Mouse (Mus musculus) urinary bladder, adult 18-20 months (tissue): ENCODE measurements around the gene Atp10b.
"Not testable (repeated sequence)": the region's sequence is repeated elsewhere in the genome, so short reads cannot be mapped to it uniquely, and the experiment has no call there.

Source experiments
- DNase-seq, 2 experiments: peaks; one replicate each; pipeline ENCODE4 v3.0.0; 2022; ENCODE audit warnings: low spot score in 2 of 2, mixed read lengths in 2 of 2

The Atp10b gene

DNA sequence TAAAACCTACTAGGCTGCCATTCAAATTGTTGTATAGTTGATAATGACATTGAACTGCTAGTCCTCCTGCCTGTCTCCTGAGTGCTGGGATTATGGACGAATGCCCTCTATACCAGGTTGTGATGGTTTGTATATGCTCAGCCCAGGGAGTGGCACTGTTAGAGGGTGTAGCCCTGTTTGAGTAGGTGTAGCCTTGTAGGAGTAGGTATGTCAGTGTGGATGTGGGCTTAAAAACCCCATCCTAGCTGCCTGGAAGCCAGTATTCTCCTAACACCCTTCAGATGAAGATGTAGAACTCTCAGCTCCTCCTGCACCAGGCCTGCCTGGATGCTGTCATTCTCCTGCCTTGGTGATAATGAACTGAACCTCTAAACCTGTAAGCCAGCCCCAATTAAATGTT is at the start of gene Atp10b:
Gene Atp10b (plus strand): TSS at position 301 of the 400 bp plus-strand sequence.
- no peak for DNase-seq

DNA sequence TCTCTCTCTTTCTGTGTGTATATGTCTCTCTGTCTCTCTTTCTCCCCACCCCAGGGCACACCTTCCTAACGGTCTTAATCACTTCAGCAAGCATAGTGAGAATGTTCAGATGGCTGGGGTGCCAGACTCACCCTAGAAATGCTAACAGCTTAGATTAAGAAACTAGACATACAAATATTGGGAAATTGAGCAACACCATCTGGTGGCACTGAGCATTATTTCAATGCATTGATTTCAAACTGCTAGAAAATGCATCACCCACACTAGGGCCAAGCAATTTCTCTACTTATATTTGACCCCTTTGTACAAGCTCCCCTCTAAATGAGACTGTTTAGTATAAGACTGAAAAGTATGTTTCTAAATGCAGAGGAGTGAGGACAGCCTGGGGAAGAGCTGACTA is 48.3 kb upstream of the Atp10b start:
- no peak for DNase-seq

DNA sequence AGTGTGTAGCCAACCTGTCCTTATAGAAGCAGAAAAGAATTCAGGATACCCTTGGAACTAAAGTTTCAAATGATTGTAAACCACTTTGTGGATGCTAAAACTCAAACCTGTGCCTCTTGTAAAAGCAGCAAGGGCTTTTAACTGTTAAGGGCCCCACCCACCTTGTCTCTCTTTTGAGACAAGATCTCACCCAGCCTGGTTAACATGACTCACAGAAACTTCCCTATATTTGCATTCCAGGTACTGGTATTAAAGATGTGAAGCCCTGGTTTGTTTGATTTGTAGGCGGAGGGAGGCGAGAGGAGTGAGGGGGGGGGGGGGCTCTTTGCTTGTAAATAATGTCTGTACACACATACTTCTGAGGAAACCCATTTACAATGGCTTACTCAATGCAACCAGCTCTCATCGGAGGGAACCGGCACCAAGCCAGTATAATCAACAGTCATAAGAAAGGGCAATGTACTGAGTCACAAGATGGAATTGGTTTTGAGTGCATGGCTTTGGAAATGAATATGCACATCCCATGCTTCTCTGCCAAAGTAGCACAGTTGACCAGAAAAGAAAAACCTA is 23.7 kb upstream of the Atp10b start:
- DNase-seq, result peak; percentile 14 to 37

DNA sequence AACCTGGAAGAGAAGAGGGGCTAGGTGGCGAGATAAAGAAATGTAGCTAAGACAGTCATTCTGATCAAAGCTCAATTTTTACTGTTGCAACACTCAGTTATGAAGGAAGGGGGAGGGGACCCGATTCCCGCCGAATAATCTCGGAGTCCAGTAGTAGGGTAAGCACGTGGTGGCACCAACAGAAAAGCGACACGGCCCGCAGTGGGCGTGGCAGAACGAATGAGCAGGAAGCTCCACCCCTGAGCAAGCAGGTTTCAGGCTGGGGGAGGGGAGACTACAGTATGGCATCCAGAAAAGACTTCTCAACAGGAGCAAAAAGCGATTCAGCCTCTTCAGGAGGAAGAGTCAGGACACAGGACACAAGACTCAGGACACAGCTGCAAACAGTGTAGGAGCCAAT is 23.1 kb upstream of the Atp10b start:
- not testable (repeated sequence) for DNase-seq

DNA sequence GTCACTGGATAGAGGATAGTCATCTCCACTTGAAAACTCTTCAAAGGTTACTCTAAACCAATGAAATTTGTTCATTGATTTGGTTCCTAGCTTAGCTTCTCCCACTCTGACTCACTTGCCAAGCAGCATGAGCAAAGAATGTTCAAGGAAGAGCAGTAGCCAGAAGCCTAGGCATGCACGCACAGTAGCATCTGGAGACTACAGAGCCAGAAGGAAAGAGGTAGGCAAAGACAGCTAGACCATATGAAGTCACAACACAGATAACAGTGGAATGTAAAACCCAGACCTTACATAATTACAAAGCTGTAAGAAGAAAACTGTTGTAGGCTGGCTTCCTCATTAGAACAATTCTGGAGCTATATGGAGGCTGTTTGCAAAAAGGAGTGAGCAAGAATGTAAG is 8.4 kb upstream of the Atp10b start:
- DNase-seq, result no peak

DNA sequence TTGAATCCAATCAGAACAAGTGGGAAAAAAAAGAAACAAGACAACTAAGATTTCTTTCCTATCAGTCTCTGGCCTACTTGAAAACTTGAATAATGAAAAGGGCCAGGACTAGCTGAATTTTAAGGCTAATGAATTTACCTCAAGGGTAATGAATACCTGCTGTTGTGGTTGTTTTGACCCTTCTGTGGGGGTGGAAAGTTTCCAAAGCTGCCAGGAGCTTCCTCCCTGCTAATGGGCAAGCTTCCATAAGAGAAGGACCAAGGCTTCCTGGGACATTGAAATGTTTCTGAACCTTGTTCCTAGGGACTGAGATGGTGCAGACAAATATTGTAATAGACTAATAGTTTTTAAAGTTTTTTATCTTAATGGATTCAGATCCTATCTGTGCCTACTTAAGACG is 6.9 kb upstream of the Atp10b start:
- DNase-seq, result no peak

DNA sequence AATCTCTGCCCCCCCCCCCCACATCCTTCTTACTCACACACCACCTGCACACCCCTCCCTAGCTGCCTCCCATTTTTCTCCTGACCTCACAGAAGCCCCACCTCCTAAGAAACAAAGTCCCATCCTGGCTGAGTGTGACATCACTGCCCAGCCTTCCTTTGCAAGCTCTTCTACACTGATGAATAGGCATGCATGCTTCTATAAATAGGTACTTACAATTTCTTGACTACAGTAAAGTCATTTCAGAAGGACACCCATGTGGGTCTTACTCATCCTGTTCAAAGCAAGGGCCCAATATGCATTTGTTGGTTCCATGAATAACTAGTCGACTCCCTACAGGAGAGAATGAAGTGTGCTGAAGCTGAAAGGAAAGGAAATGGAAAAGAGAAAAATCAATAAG is 5.5 kb upstream of the Atp10b start:
- DNase-seq, result no peak

DNA sequence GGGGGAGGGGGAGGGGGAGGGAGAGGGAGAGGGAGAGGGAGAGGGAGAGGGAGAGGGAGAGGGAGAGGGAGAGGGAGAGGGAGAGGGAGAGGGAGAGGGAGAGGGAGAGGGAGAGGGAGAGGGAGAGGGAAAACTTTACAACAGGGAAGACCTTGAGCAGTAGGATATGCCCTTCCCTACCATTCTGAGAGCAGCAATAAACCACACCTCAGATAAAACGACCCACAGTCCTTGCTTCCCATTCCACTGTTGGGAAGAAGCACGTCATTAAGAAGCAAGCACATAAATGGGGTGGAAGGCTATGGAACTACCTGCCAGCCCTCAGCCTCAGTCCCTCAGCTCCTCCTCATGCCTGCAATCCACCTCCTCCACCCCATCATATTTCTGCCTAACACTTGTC is 4.8 kb upstream of the Atp10b start:
- not testable (repeated sequence) for DNase-seq

DNA sequence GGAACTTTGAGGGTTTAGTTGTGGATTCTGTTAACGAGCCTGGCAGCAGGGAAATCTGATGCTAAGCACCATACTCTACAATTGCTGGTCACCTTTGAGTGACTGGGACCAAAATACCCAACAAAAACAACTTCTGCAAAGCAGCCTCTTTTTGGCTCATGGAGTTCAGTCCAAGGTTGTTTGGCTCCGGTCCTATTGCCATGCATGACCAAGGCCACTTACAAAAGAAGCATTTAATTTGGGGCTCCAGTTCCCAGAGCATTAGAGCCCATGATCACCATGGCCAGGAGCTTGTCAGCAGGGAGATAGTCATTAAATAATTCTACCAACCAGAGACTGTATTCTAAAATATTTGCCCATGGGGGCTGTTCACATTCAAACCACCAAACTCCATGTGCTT is 2.3 kb upstream of the Atp10b start:
- DNase-seq, result no peak

DNA sequence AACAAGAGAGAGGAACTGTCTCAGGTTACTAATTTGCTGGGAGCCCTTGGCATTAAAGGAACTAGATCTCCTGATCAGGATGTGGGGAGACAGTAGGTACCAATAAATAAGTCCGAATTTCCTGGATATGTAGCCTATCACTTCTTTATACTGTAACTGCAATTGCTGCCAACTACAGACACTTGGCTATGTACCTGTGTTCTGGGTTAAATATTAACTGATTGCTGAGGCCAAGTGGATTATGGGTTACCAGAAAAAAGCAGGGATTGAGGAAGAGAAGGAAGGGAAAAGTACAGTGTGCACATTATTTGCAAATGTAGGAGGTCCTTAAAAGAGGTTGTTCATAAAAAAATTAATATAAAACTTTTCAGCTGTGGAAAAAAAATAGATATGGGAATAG is 1.3 kb upstream of the Atp10b start:
- no peak for DNase-seq

DNA sequence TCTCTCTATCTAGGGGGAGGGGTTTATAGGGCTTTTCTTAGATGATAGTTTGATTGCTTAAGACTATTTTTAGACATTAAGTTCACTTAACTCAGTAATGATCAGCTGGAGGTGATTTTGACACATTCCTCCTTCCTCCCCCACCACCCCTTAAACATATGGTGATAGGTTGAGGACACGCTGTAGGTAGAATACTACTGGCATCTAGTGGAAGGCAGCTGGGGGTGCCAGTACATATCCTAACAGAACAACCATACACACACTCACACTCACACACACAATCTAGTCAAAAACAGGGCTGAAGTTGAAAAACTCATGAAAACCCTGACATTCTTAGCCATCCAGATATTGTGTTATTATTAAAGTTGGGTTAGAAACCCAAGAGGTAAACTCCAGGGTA is 5.3 kb downstream of the Atp10b start:
- no peak for DNase-seq

DNA sequence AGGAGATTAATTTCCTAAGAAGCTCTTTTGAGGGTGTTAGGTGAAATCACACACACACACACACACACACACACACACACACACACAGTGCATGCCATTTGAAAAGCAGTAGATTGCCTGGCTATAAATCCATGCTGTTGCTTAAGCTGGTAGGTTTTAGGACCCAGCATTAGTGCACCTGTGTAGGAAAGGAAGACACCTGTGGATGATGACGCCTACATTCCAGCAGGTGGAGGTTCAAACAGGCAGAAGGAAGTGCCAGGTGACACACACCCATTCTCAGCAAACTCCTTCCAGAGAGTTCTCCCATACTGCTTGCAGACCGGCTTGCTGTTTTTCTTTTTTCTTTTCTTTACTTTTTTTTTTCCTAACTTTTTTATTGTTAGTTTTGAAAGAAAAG is 5.7 kb downstream of the Atp10b start:
- no peak for DNase-seq

DNA sequence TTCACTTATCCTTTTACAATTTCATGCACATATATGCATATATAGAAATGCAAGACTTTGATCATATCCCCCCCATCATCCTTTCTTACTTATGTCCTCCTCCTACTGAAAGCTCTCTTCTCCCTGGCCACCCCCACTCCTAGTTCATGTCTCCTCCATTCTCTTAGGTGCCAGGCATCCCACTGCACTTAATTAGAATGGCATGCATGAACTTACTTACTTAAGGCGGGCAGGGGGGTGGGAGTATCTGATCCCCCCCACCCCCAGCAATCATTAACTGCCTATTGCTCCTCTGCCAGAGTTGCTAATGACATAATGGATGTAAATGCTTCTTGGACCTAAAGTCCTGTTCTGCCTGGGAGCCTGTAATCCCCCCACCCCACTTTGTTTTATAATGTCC is 9.1 kb downstream of the Atp10b start:
- no peak for DNase-seq

DNA sequence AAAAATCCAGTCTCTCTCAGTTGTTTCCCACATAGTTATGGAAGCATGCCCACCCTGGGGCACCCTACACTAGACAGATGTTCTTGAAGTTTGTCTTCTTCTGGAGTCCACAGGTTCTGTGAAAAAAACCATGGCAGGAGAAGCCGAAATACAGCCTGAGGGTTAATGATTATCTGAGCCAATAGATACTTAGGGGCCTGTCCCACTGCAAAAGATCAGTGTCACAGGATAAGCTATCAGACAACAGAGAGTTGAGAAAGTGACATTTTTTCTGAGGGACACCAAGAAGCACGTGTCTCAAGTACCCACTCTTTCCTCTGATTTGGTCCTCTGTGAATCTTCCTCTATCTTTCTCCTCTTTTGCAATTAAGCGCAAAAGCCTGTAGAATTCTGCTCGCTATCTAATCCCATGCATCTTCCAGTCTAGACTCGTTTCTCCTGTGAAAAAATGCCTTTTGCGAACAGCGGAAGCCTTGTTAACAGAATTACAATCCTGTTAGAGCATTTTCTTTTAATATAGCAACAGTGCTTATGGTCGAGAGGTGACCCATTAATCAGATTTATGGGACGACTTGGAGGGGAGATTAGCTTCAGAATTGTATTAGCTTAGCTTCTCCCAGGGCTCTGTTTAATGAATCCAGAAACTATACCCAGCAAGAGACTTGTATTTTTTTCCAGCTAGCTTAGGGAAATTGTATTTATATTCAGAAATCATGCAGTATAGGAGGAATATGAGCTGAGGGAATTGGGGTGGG is 10.7 kb downstream of the Atp10b start:
- DNase-seq, result no peak

DNA sequence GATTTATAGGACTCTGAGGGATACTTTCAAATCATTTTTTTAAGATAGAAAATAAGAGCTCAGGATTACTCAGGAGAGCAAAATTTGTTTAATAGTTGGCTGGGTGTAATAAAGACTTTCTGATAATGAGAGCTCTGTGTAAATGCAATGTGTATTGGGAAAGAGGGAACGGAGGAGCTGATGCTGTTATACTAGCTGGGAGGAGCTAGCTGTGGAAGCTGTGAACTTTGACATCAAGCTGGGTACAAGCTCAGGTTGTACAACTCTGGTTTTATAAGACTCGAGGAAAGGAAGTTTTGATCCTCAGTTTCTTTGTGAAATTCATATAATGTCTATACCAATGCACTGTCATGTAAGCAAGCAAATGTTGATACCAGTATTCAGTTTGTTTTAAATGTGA is 20.9 kb downstream of the Atp10b start:
- no peak for DNase-seq

DNA sequence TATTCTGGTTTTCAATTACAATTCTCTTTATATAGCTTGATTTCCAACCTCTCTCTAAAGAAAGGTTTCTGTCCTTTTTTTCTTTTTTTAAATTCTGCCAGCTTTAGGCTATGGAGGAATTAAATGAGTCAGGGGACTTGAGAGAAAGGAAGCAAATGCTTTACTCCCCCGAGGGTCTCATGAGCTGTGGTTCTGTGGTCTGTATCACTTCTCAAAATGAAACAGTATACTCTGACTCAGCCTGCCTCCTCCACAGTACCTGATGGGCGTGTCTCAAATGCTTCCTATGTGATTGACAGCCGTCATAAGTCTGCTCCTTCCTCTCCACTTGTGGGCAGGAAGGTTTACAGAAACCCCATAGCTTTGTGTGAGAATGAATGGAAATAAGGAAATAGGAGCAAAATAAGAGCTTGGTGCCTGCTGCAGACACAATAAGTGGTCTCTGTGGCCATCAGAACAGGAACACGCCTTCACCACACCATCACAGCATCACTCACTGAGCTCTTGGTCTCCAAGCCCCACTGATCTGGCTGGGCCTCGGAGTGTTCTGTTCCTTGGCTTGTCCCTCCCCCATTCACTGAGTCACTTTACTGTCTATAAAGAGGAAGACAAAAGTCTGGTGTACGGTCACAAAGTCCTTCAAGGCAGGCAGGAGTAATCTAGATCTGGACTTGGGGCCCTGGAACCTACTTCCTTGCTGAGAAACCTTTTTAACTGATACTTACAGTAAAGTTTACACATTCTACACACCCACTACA is 24.9 kb downstream of the Atp10b start:
- no peak for DNase-seq

DNA sequence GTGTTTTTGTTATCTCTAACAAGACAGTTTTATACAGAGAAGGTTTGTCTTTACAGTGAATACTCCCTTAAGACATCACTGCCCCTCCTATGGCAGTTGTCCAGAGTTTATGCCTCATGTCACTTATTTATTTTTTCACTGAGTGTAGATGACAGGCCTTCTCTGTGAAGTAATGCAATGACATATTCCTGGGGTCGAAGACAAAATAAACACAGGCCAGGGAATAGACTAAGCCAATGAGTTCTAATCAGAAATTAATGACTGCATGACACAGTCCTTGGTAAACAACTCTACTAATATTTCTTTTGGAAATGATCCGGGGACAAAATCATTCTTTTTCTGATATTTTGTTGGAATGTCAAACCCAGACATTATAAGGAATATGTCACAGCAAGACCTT is 32.7 kb downstream of the Atp10b start:
- DNase-seq, result no peak

DNA sequence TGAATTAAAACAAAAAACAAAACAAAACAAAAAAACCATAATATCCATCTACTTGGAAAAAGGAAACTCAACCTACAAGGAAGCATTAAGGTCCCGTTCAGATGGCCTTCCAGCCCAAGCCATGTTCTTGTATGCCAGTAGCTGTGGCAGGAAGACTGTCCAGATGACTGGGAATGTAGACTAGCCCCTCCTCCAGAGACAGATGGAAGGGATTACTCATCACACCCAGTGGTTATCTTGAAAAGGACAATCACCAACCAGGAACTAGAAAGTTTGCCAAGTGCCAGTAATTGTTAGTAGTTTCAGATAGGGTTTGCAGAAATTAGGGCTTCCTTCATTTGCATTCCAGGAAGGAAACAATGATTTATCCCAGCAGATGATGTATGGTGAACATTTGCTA is 33.1 kb downstream of the Atp10b start:
- no peak for DNase-seq

DNA sequence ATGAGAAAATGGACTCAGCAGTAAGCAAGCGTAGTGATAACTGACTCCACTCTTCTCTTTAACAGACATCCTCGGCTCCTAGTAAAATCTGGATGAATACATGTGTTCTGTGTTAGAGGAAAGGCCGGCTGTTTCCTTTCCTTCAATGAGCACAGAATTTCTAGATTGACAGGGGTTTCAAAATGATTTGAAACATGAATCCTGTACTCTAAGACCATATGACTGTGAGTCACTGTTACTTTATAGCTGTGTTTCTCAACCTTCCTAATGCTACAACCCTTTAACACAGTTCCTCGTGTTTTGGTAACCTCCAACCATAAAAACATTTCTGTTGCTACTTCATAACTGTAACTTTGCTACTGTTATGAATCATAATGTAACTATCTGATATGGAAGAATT is 33.8 kb downstream of the Atp10b start:
- DNase-seq, result no peak

DNA sequence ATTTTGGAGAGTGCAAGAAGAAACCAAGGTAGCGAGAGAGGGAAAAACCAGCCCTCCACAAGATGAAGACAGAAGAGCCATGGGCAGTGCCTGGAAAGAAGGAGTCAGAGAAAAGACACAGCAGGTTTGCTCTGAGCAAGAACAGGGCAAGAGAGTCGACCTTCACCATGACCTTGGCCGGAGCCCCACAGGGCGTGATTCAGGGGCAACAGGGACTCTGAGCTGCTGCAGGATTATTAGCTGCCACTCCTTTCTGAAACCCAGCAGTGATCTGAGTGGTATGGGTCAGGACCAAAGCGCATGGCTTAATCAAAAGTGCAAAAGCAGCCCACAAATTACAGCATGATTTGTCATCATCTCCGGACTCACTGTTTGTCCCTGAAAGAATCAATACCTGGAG is 36.6 kb downstream of the Atp10b start:
- DNase-seq, result no peak

DNA sequence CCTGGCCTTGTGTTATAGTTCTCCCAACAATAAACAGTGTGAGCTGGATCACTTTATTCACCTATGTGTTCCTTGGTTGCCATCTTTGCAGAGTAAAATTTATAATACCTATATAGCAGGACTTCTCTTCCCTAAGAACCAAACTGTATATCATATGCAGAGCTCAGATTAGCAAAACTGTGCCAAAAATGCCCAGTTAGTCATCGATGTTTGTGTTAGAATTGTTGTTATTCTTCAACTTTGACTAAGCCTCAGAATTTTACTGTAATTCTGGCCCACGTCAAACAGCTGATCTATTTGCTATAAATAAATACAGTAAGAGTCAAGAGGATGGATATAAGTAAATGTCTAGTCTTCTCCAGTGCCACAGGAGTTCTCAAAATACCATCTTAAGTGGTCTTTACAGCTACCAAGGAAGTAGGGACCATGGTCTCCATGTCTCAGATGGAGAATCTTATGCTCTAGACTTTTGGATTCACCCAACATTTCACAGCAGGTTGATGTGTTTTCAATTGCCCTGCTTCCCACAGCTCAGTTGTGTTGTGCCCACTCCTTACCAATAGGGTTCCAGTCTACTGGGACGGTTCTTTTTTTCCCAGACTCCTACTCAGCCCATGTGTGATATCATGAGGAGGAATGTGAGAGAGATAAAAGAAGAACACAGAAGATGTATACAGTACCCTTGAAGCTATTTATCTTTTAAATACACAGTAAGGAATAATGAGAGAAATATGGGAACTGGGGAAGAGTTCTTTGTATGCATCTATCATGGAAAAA is 40.3 kb downstream of the Atp10b start:
- no peak for DNase-seq

DNA sequence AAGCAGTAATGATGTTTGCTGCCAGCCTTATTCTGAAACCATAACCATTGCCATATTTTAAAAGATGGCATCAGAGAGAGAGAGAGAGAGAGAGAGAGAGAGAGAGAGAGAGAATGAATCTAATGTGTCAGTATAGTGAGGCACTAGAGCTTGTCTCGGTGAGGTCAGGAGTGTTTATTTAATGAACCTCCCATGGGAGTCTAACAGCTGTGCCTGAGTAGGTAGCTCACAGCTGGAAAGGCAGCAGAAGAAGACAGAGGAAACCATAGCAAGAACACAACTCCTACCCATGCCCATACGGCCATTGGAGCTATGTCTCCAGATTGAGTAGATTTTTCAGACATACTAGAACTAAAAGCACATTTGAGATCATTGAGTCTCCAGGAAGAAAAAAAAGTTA is 49.1 kb downstream of the Atp10b start:
- no peak for DNase-seq
